Mouse (Mus musculus) spleen, postnatal 36 days (tissue): ENCODE measurements around the gene Pvr.

Source experiments
- DNase-seq, 2 experiments: peaks; one replicate each; pipeline ENCODE4 v3.0.0; 2022; ENCODE audit warnings: low spot score in 2 of 2, mixed read lengths in 1 of 2

The Pvr gene

GRCm38 (mm10) chr7:19871137-19871621, 49.8 kb downstream of the Pvr start:
- peak; percentile 78 to 84 for DNase-seq

GRCm38 (mm10) chr7:19867751-19868399, 53.1 kb downstream of the Pvr start:
- no peak for DNase-seq

GRCm38 (mm10) chr7:19866490-19866889, 54.5 kb downstream of the Pvr start:
- no peak for DNase-seq

DNA sequence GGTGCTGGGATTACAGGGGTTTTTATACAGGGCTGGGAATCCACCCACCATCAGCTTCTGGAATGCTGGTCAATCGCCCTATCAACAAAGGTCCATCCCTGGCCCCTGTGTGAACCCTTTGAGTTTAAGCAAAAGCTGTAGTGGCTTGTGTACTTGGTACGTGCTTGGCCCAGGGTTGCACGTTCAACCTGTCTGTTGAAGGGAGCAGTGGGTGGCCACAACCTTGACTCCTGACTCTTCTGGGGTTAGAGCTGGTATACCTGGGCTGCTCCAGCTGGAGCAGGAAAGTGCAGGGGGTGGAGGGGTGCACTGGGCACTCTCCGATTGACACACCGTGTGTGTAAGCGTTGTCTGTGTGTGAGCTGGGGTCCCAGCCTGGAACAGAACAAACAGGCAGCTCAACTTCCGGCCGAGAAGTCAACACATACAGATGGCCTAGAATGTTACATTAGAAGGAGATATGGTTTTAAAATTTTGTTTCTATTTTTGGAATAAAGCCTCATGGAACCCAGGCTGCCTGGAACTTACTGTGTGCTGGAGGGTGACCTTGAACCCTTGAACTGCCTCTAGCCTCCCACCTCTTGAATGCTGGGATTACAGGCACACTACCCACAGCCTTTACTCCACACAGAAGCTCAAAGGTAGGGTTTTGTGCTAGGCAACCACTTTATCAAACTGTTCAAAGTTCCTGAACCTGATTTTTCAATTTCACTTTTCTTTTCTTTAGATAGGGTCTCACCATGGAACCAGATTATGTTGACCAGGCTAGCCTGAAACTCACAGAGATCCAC, 55.5 kb downstream of the Pvr start:
- no peak for DNase-seq

DNA sequence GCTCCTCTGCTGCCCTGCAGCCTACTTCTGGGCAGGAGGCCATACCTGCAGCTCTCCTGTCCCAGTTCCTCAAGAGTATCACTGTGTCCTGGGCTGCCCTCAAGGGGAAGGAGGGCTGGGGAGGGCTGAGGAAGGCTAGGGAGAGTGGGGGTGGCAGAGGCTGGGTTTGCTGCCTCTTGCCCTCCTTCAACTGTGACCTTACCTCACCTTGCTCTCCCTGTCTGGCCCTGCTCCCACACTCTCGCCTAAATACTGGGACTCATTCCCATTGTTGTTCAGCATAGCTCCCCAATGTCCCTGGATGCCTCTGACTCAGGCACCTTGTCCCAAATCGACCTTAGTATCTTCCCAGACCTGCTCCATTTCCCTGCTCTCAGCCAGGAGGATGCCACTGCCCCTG, 56.7 kb downstream of the Pvr start:
- no peak for DNase-seq

DNA sequence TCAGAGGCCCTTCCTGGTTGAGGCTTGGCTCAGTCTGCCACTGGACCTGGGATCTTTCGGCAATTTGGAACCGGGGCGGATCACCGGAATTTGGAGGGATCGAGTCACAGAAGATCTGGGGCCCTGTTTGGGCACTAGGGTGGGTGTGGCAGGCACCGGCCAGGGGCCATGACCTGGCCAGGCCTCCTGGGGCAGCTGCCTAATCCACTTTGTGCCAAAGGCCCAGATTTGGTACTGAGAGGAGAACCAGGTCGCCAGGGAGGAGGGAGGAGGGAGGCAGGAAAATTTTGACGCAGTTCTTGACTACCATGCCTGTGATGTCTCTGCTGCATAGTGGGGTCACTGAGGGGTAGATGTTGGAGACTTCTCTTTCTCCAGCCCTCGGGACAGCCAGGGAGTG, 59.8 kb downstream of the Pvr start, which contains the start of gene Ceacam16:
TSS of gene Ceacam16 (minus strand) at position 101 of the 400 bp plus-strand sequence.
- no peak for DNase-seq

GRCm38 (mm10) chr7:19859740-19860139, 61.2 kb downstream of the Pvr start:
- no peak for DNase-seq

GRCm38 (mm10) chr7:19856283-19856682, 64.7 kb downstream of the Pvr start:
- DNase-seq = no peak

GRCm38 (mm10) chr7:19855663-19856062, 65.3 kb downstream of the Pvr start:
- no peak for DNase-seq
